Mouse (Mus musculus) ES-CJ7 (cell line): Measurements from ENCODE around the gene Acox1.

Source experiments
- DNase-seq: peaks from one replicate; pipeline ENCODE4 v3.0.0; 2011; ENCODE audit warnings: low read depth, low spot score

The Acox1 gene

GRCm38 (mm10) chr11:116169214-116169613 lies 29.6 kb downstream of the Acox1 start:
- DNase-seq = no peak

- peak; percentile 97 for DNase-seq
Measured at GRCm38 (mm10) chr11:116167884-116168439, 30.9 kb downstream of the Acox1 start, which contains the start of gene Fbf1. Gene Fbf1 (minus strand): TSS chr11:116168166.

- no peak for DNase-seq
Measured at GRCm38 (mm10) chr11:116167232-116167631, 31.6 kb downstream of the Acox1 start.

- DNase-seq = no peak
Measured at GRCm38 (mm10) chr11:116163002-116163401, 35.8 kb downstream of the Acox1 start.

GRCm38 (mm10) chr11:116162146-116162545 lies 36.7 kb downstream of the Acox1 start:
- DNase-seq = peak; percentile 55

GRCm38 (mm10) chr11:116161312-116161711 lies 37.5 kb downstream of the Acox1 start:
- no peak for DNase-seq

- DNase-seq = no peak
Measured at GRCm38 (mm10) chr11:116150960-116151359, 47.9 kb downstream of the Acox1 start.

- no peak for DNase-seq
Measured at GRCm38 (mm10) chr11:116149341-116149740, 49.5 kb downstream of the Acox1 start.

GRCm38 (mm10) chr11:116148761-116149221 lies 50.1 kb downstream of the Acox1 start:
- peak; percentile 35 for DNase-seq

GRCm38 (mm10) chr11:116146294-116146985 lies 52.4 kb downstream of the Acox1 start:
- DNase-seq = no peak

- DNase-seq = no peak
Measured at GRCm38 (mm10) chr11:116145481-116146293, 53.2 kb downstream of the Acox1 start.

GRCm38 (mm10) chr11:116143468-116143867 lies 55.4 kb downstream of the Acox1 start:
- DNase-seq = no peak

GRCm38 (mm10) chr11:116142211-116142991 lies 56.4 kb downstream of the Acox1 start:
- DNase-seq = peak; percentile 77

GRCm38 (mm10) chr11:116138468-116139138 lies 60.2 kb downstream of the Acox1 start, which contains the start of gene Mrpl38:
Gene Mrpl38 (minus strand): TSS chr11:116138868.
- peak; percentile 99 for DNase-seq

- DNase-seq = no peak
Measured at GRCm38 (mm10) chr11:116138096-116138467, 60.8 kb downstream of the Acox1 start.

- DNase-seq = no peak
Measured at GRCm38 (mm10) chr11:116134171-116134570, 64.7 kb downstream of the Acox1 start.

- DNase-seq = no peak
Measured at GRCm38 (mm10) chr11:116133497-116133896, 65.3 kb downstream of the Acox1 start.

- no peak for DNase-seq
Measured at GRCm38 (mm10) chr11:116132366-116133333, 66.2 kb downstream of the Acox1 start.

- DNase-seq = no peak
Measured at GRCm38 (mm10) chr11:116131349-116132170, 67.3 kb downstream of the Acox1 start.
